7 mouse cellular contexts compared by ENCODE assay signal in genomic region chr10:31445291-31446124, GRCm38 (mm10). TPM values are rescaled to one million over a fixed set of nuclear protein-coding genes. Genes with fewer than 3 reads are reported as not detected.
DNase-seq lines count a peak whose midpoint lies in the region; ATAC-seq and TF ChIP-seq lines count a peak whose summit lies in the region.

TSS of gene Tpd52l1 (minus strand) at chr10:31445958.

- peak; percentile 95 for TF ChIP-seq CTCF in brain, embryonic 14.5 days (IDR thresholded peaks at IDR 0.05; ENCODE audit: borderline replicate concordance, extremely low read depth, insufficient read depth, insufficient read length)

- no peaks in the 10 kb centered on the region for H3K36me3 ChIP-seq in embryonic facial prominence, embryonic 14.5 days (ENCODE audit: control insufficient read depth, insufficient read depth, low read length)
- H3K36me3 ChIP-seq in limb, embryonic 12.5 days, result no peaks in the 10 kb centered on the region
- H3K36me3 ChIP-seq in midbrain, embryonic 14.5 days (ENCODE audit: control insufficient read depth, insufficient read depth, low read length), result no peaks in the 10 kb centered on the region

- DNase-seq in brain, embryonic 14.5 days (ENCODE audit: low read depth), result peak; percentile 94
- DNase-seq in embryonic facial prominence, embryonic 14.5 days (ENCODE audit: low spot score), result peak; percentile 92
- peak; percentile 57 to 69 for DNase-seq in heart, adult 9 months (ENCODE audit: low spot score in 2 of 2)
- DNase-seq in kidney, adult 9 months, result peak; percentile 89
- DNase-seq in midbrain, embryonic 14.5 days, result peak; percentile 95
- peak; percentile 45 to 80 for DNase-seq in spleen, postnatal 4 days (ENCODE audit: low spot score in 2 of 2)

- no peaks in the 10 kb centered on the region for H3K4me1 ChIP-seq in embryonic facial prominence, embryonic 14.5 days (ENCODE audit: control insufficient read depth, insufficient read depth, low read length)
- no peaks in the 10 kb centered on the region for H3K4me1 ChIP-seq in limb, embryonic 12.5 days (replicated peaks)
- H3K4me1 ChIP-seq in midbrain, embryonic 14.5 days (ENCODE audit: control insufficient read depth, insufficient read depth, low read length), result no peaks in the 10 kb centered on the region

- peak within 1 kb of the TSS; percentile 59 for H3K4me3 ChIP-seq in embryonic facial prominence, embryonic 14.5 days (ENCODE audit: low read depth, low read length)
- peak within 1 kb of the TSS; percentile 63 for H3K4me3 ChIP-seq in limb, embryonic 12.5 days (replicated peaks)
- H3K4me3 ChIP-seq in midbrain, embryonic 14.5 days (replicated peaks; ENCODE audit: low read depth, low read length), result peak within 1 kb of the TSS; percentile 56

- H3K27ac ChIP-seq in embryonic facial prominence, embryonic 14.5 days (replicated peaks; ENCODE audit: low read depth, low read length), result peak within 1 kb of the TSS; percentile 39; the same call in 1 of the 2 replicates
- H3K27ac ChIP-seq in limb, embryonic 12.5 days, result 0 out of 2 replicates have a peak within 1 kb of the TSS, but pooled peaks have one; percentile 56
- H3K27ac ChIP-seq in midbrain, embryonic 14.5 days (replicated peaks; ENCODE audit: low read depth, low read length), result no peak within 1 kb of the TSS

- ATAC-seq in embryonic facial prominence, embryonic 14.5 days (ENCODE audit: low read depth), result peak; percentile 99
- ATAC-seq in limb, embryonic 12.5 days (ENCODE audit: insufficient number of reproducible peaks, insufficient read depth, low FRiP score, low TSS enrichment, low read depth), result peak; percentile 99
- peak; percentile 98 for ATAC-seq in midbrain, embryonic 14.5 days (ENCODE audit: low FRiP score, low TSS enrichment)

- H3K4me2 ChIP-seq in embryonic facial prominence, embryonic 14.5 days (ENCODE audit: low read depth, low read length), result peak within 1 kb of the TSS; percentile 85
- peak within 1 kb of the TSS; percentile 77 for H3K4me2 ChIP-seq in limb, embryonic 12.5 days
- H3K4me2 ChIP-seq in midbrain, embryonic 14.5 days (ENCODE audit: low read length), result peak within 1 kb of the TSS; percentile 75

- peak within 1 kb of the TSS; percentile 70 for H3K9ac ChIP-seq in embryonic facial prominence, embryonic 14.5 days (ENCODE audit: low read depth, low read length)
- H3K9ac ChIP-seq in limb, embryonic 12.5 days (replicated peaks), result peak within 1 kb of the TSS; percentile 65
- H3K9ac ChIP-seq in midbrain, embryonic 14.5 days (replicated peaks; ENCODE audit: low read length), result peak within 1 kb of the TSS; percentile 44

- H3K9me3 ChIP-seq in embryonic facial prominence, embryonic 14.5 days (ENCODE audit: control insufficient read depth, low read length), result no peaks in the 10 kb centered on the region
- H3K9me3 ChIP-seq in limb, embryonic 12.5 days, result no peaks in the 10 kb centered on the region
- no peaks in the 10 kb centered on the region for H3K9me3 ChIP-seq in midbrain, embryonic 14.5 days (ENCODE audit: control insufficient read depth, low read length)

- 1% methylated on average over 54 of the region's 59 CpGs for WGBS in embryonic facial prominence, embryonic 14.5 days
- 1% methylated on average over 59 of the region's 59 CpGs for WGBS in limb, embryonic 12.5 days
- WGBS in midbrain, embryonic 14.5 days, result 1% methylated on average over 59 of the region's 59 CpGs

- no peak for TF ChIP-seq POLR2A in brain, embryonic 14.5 days (IDR thresholded peaks at IDR 0.05; ENCODE audit: borderline replicate concordance, extremely low read depth, insufficient read depth, insufficient read length, poor library complexity, severe bottlenecking)

- H3K27me3 ChIP-seq in embryonic facial prominence, embryonic 14.5 days (replicated peaks; ENCODE audit: control insufficient read depth, insufficient read depth, low read length), result no peaks in the 10 kb centered on the region
- H3K27me3 ChIP-seq in limb, embryonic 12.5 days, result no peaks in the 10 kb centered on the region; the same call in 1 of the 2 replicates
- H3K27me3 ChIP-seq in midbrain, embryonic 14.5 days (ENCODE audit: control insufficient read depth, insufficient read depth, low read length), result no peaks in the 10 kb centered on the region

RNA-seq across cellular contexts. Expression of gene Tpd52l1, which starts in this region (rescaled TPM):
- polyA plus RNA-seq in brain, embryonic 14.5 days (2012; rRNA removed), result 13.7 and 18.0 TPM in 2 replicates
- 36.3 and 41.4 TPM in 2 replicates for polyA plus RNA-seq in embryonic facial prominence, embryonic 14.5 days (2014; fragmentation: Nextera tagmentation; extraction: Ambion mirVana)
- polyA plus RNA-seq in limb, embryonic 12.5 days (2016; fragmentation: Nextera tagmentation; extraction: Ambion mirVana), result 40.9 and 41.2 TPM in 2 replicates
- 35.9 and 38.1 TPM in 2 replicates for polyA plus RNA-seq in midbrain, embryonic 14.5 days (2014; fragmentation: Nextera tagmentation; extraction: Ambion mirVana)
